Mouse (Mus musculus) MN1 (cell line): Measurements from ENCODE around the gene Apba3.
A peak's percentile ranks its signal among the peaks of the same experiment; 100 is the strongest.

Experiments used
- DNase-seq: peaks from one replicate; pipeline ENCODE4 v3.0.0-alpha.2; 2016; ENCODE audit warnings: low spot score

Gene Apba3

GRCm38 (mm10) chr10:81252424-81253419, 14.0 kb upstream of the Apba3 start, which contains the start of gene Matk:
Gene Matk, plus strand, starts transcription at chr10:81252935.
- peak; percentile 32 for DNase-seq

- no peak for DNase-seq
Measured at GRCm38 (mm10) chr10:81254886-81255285, 11.9 kb upstream of the Apba3 start.

- DNase-seq = no peak
Measured at GRCm38 (mm10) chr10:81257158-81258039, 9.4 kb upstream of the Apba3 start.

GRCm38 (mm10) chr10:81259225-81259884, 7.4 kb upstream of the Apba3 start:
- peak; percentile 12 for DNase-seq

- no peak for DNase-seq
Measured at GRCm38 (mm10) chr10:81261025-81261424, 5.7 kb upstream of the Apba3 start.

- DNase-seq = no peak
Measured at GRCm38 (mm10) chr10:81265540-81265939, 1.2 kb upstream of the Apba3 start.

GRCm38 (mm10) chr10:81268056-81268455, 1.3 kb downstream of the Apba3 start:
- DNase-seq = peak; percentile 94

- no peak for DNase-seq
Measured at GRCm38 (mm10) chr10:81268643-81269412, 2.1 kb downstream of the Apba3 start.

GRCm38 (mm10) chr10:81272356-81272755, 5.6 kb downstream of the Apba3 start:
- DNase-seq = no peak

- no peak for DNase-seq
Measured at GRCm38 (mm10) chr10:81273842-81274241, 7.1 kb downstream of the Apba3 start.

GRCm38 (mm10) chr10:81277676-81278075, 10.9 kb downstream of the Apba3 start:
- DNase-seq = no peak

- DNase-seq = no peak
Measured at GRCm38 (mm10) chr10:81279496-81279895, 12.7 kb downstream of the Apba3 start.

GRCm38 (mm10) chr10:81284189-81284588, 17.4 kb downstream of the Apba3 start:
- no peak for DNase-seq

- no peak for DNase-seq
Measured at GRCm38 (mm10) chr10:81284719-81285118, 18.0 kb downstream of the Apba3 start.

GRCm38 (mm10) chr10:81285694-81286450, 19.1 kb downstream of the Apba3 start:
- DNase-seq = peak; percentile 96

GRCm38 (mm10) chr10:81286586-81286985, 19.8 kb downstream of the Apba3 start:
- no peak for DNase-seq

GRCm38 (mm10) chr10:81287513-81288157, 20.9 kb downstream of the Apba3 start:
- peak; percentile 66 for DNase-seq

GRCm38 (mm10) chr10:81288601-81289000, 21.8 kb downstream of the Apba3 start:
- peak; percentile 46 for DNase-seq

- DNase-seq = peak; percentile 74
Measured at GRCm38 (mm10) chr10:81289278-81289677, 22.5 kb downstream of the Apba3 start.

- DNase-seq = no peak
Measured at GRCm38 (mm10) chr10:81289811-81290210, 23.1 kb downstream of the Apba3 start.
